ENCODE assay signal across 13 mouse cellular contexts in genomic region chr8:72815681-72816080, GRCm38 (mm10). TPM values are rescaled to one million over a fixed set of nuclear protein-coding genes. Genes with fewer than 3 reads are reported as not detected.
A peak's percentile ranks its signal among the peaks of the same experiment; 100 is the strongest.
DNase-seq lines count a peak whose midpoint lies in the region; ATAC-seq lines count a peak whose summit lies in the region.
"Had no signal": no experiment of that assay in that cellular context is flagged by ENCODE, and none has a peak within 500 bp of the region (broad histone marks: within the 10 kb centered on the region; RNA-seq: fewer than 3 reads in every experiment).

No protein-coding gene starts in this region.

- no peak overlapping the region for H3K9ac ChIP-seq in liver, embryonic 12.5 days
- H3K9ac ChIP-seq in neural tube, embryonic 15.5 days (replicated peaks), result no peak overlapping the region
- H3K9ac ChIP-seq: limb, embryonic 12.5 days; midbrain, embryonic 13.5 days had no signal

- H3K4me2 ChIP-seq in liver, embryonic 12.5 days, result no peak overlapping the region
- no peak overlapping the region for H3K4me2 ChIP-seq in neural tube, embryonic 15.5 days
- H3K4me2 ChIP-seq: limb, embryonic 12.5 days; midbrain, embryonic 13.5 days had no signal

- H3K27me3 ChIP-seq in liver, embryonic 12.5 days (replicated peaks), result no peaks in the 10 kb centered on the region
- no peaks in the 10 kb centered on the region for H3K27me3 ChIP-seq in neural tube, embryonic 15.5 days (replicated peaks)
- H3K27me3 ChIP-seq: limb, embryonic 12.5 days; midbrain, embryonic 13.5 days had no signal

- peak; percentile 5 for DNase-seq in liver
- DNase-seq in lung, postnatal 4 days, result peak; percentile 25 to 39
- peak; percentile 7 to 13 for DNase-seq in thymus, postnatal 36 days
- DNase-seq in urinary bladder, postnatal 10 days (ENCODE audit: low spot score), result no peak
- DNase-seq: gastrocnemius, postnatal 36 days had no signal

- no peaks in the 10 kb centered on the region for H3K9me3 ChIP-seq in liver, embryonic 12.5 days (replicated peaks)
- no peaks in the 10 kb centered on the region for H3K9me3 ChIP-seq in neural tube, embryonic 15.5 days (replicated peaks)
- H3K9me3 ChIP-seq: limb, embryonic 12.5 days; midbrain, embryonic 13.5 days had no signal

- H3K4me1 ChIP-seq in liver, embryonic 12.5 days, result no peaks in the 10 kb centered on the region
- no peaks in the 10 kb centered on the region for H3K4me1 ChIP-seq in neural tube, embryonic 15.5 days
- H3K4me1 ChIP-seq: limb, embryonic 12.5 days; midbrain, embryonic 13.5 days had no signal

- WGBS in liver, embryonic 12.5 days (ENCODE audit: insufficient replicate concordance), result 47% methylated on average over 7 of the region's 7 CpGs
- 91% methylated on average over 7 of the region's 7 CpGs for WGBS in neural tube, embryonic 15.5 days

- no peaks in the 10 kb centered on the region for H3K36me3 ChIP-seq in liver, embryonic 12.5 days
- peaks cover 18% of the 10 kb centered on the region for H3K36me3 ChIP-seq in neural tube, embryonic 15.5 days

- no peak overlapping the region for H3K27ac ChIP-seq in liver, embryonic 12.5 days
- no peak overlapping the region for H3K27ac ChIP-seq in neural tube, embryonic 15.5 days (replicated peaks)
- H3K27ac ChIP-seq: limb, embryonic 12.5 days; midbrain, embryonic 13.5 days had no signal

- ATAC-seq in liver, embryonic 12.5 days, result no peak
- ATAC-seq in hematopoietic stem cell, adult 5-6 weeks (replicated peaks in 1 of 2; ENCODE audit: insufficient read depth in 1 of 2, low FRiP score in 2 of 2, low TSS enrichment in 1 of 2, low read depth in 1 of 2, poor library complexity in 2 of 2, severe bottlenecking in 2 of 2), result peak; percentile 81 to 82
- no peak for ATAC-seq in inflammation-experienced regulatory T-cells, adult 6 months
- no peak for ATAC-seq in neural tube, embryonic 15.5 days (ENCODE audit: low FRiP score)
- ATAC-seq: forebrain, embryonic 16.5 days; intestine, postnatal 0 days; midbrain, embryonic 13.5 days had no signal

- no peak overlapping the region for H3K4me3 ChIP-seq in liver, embryonic 12.5 days
- H3K4me3 ChIP-seq in neural tube, embryonic 15.5 days (replicated peaks), result no peak overlapping the region
- H3K4me3 ChIP-seq: limb, embryonic 12.5 days; midbrain, embryonic 13.5 days had no signal

RNA-seq across cellular contexts. Expression of gene F2rl3, which starts 54.0 kb away (rescaled TPM):
- 6.6 TPM in 2 replicates for polyA plus RNA-seq in liver, embryonic 12.5 days (2016; fragmentation: Nextera tagmentation; extraction: Ambion mirVana)
- 27.1 and 37.1 TPM in 2 replicates for total RNA-seq in hematopoietic stem cell, adult 5-6 weeks (2017)
- 10 to 100 TPM in 1 of 3 experiments, 1 to 10 TPM in 2; 4.1 to 10.6 (median 5.3) TPM for polyA plus RNA-seq in inflammation-experienced regulatory T-cells, adult 6 months (2017; shearing (Covaris generic))
- polyA plus RNA-seq in neural tube, embryonic 15.5 days (2015; fragmentation: Nextera tagmentation; extraction: Ambion mirVana), result 0.26 and 0.93 TPM in 2 replicates

Comparison
In these comparisons a context has a peak if more than half of its experiments do, and no peak if none do; other contexts are left out.
1. ATAC-seq: peak in hematopoietic stem cell, adult 5-6 weeks (2 of 2); none in liver, embryonic 12.5 days (single experiment), inflammation-experienced regulatory T-cells, adult 6 months (single experiment) and neural tube, embryonic 15.5 days (single experiment).